Comparison of ENCODE assay signal across 17 mouse cellular contexts in genomic region chr2:166480883-166481282, GRCm38 (mm10).
DNase-seq lines count a peak whose midpoint lies in the region; ATAC-seq and TF ChIP-seq lines count a peak whose summit lies in the region.
"Had no signal": no experiment of that assay in that cellular context is flagged by ENCODE, and none has a peak within 500 bp of the region (broad histone marks: within the 10 kb centered on the region; RNA-seq: fewer than 3 reads in every experiment).

No protein-coding gene starts in this region.

- WGBS in hindbrain, embryonic 12.5 days = 62% methylated on average over 5 of the region's 5 CpGs
- WGBS in hindbrain, embryonic 11.5 days = 75% methylated on average over 5 of the region's 5 CpGs
- 80% methylated on average over 5 of the region's 5 CpGs for WGBS in limb, embryonic 14.5 days

- no peak overlapping the region for H3K9ac ChIP-seq in hindbrain, embryonic 12.5 days
- no peak overlapping the region for H3K9ac ChIP-seq in hindbrain, embryonic 11.5 days (ENCODE audit: low read depth, low read length)
- no peak overlapping the region for H3K9ac ChIP-seq in limb, embryonic 14.5 days (ENCODE audit: low read depth, low read length, severe bottlenecking)
- H3K9ac ChIP-seq: heart, embryonic 12.5 days; hindbrain, embryonic 15.5 days had no signal

- 0 out of 2 replicates have a peak, but pooled peaks have one; percentile 27 for ATAC-seq in hindbrain, embryonic 12.5 days (ENCODE audit: low FRiP score)
- ATAC-seq in hindbrain, embryonic 11.5 days (ENCODE audit: low FRiP score) = no peak
- ATAC-seq in limb, embryonic 14.5 days (ENCODE audit: low FRiP score, low read depth) = 0 out of 2 replicates have a peak, but pooled peaks have one; percentile 28

- H3K27ac ChIP-seq in hindbrain, embryonic 12.5 days = no peak overlapping the region
- H3K27ac ChIP-seq in hindbrain, embryonic 11.5 days (ENCODE audit: low read depth, low read length) = no peak overlapping the region
- no peak overlapping the region for H3K27ac ChIP-seq in limb, embryonic 14.5 days (replicated peaks; ENCODE audit: low read depth, low read length)
- H3K27ac ChIP-seq: hindbrain, embryonic 15.5 days had no signal

- H3K4me1 ChIP-seq in hindbrain, embryonic 12.5 days = peaks cover 34% of the 10 kb centered on the region
- no peaks in the 10 kb centered on the region; the same call in 1 of the 2 replicates for H3K4me1 ChIP-seq in hindbrain, embryonic 11.5 days (replicated peaks; ENCODE audit: control insufficient read depth, insufficient read depth, low read length)
- H3K4me1 ChIP-seq in limb, embryonic 14.5 days (ENCODE audit: control insufficient read depth, insufficient read depth, low read length) = peaks cover 6% of the 10 kb centered on the region; the same call in 1 of the 2 replicates

- TF ChIP-seq POLR2A in limb, embryonic 14.5 days (IDR thresholded peaks at IDR 0.05; ENCODE audit: borderline replicate concordance, extremely low read depth, insufficient read depth, insufficient read length) = no peak

- H3K9me3 ChIP-seq in hindbrain, embryonic 12.5 days (replicated peaks) = no peaks in the 10 kb centered on the region
- H3K9me3 ChIP-seq in hindbrain, embryonic 11.5 days (ENCODE audit: control insufficient read depth, low read length) = no peaks in the 10 kb centered on the region
- no peaks in the 10 kb centered on the region for H3K9me3 ChIP-seq in limb, embryonic 14.5 days (ENCODE audit: control insufficient read depth, low read length)
- H3K9me3 ChIP-seq: heart, embryonic 12.5 days; hindbrain, embryonic 15.5 days had no signal

- H3K27me3 ChIP-seq in hindbrain, embryonic 12.5 days = peaks cover 4% of the 10 kb centered on the region; the same call in 1 of the 2 replicates
- H3K27me3 ChIP-seq in hindbrain, embryonic 11.5 days (ENCODE audit: control insufficient read depth, insufficient read depth, low read length) = no peaks in the 10 kb centered on the region
- no peaks in the 10 kb centered on the region for H3K27me3 ChIP-seq in limb, embryonic 14.5 days (ENCODE audit: control insufficient read depth, insufficient read depth, low read length)
- H3K27me3 ChIP-seq: heart, embryonic 12.5 days; hindbrain, embryonic 15.5 days had no signal

- DNase-seq in hindbrain, embryonic 11.5 days (ENCODE audit: low spot score) = no peak
- peak; percentile 42 for DNase-seq in retina, postnatal 1 day
- DNase-seq in retina, embryonic 14.5 days (ENCODE audit: low spot score) = no peak
- DNase-seq in limb, embryonic 14.5 days (ENCODE audit: low spot score) = no peak
- no peak for DNase-seq in cerebellum, postnatal 25 days
- DNase-seq in urinary bladder, postnatal 4 days (ENCODE audit: low spot score in 2 of 2) = no peak
- DNase-seq: adrenal gland, postnatal 10 days; cerebellum, adult 8-10 months; gastrocnemius, postnatal 14 days; kidney, adult 2 months; left cerebral cortex, postnatal 4 days; lung, adult 18-20 months; right cerebral cortex, postnatal 14 days; thymus, postnatal 36 days had no signal

- H3K4me3 ChIP-seq in hindbrain, embryonic 12.5 days = no peak overlapping the region
- no peak overlapping the region for H3K4me3 ChIP-seq in hindbrain, embryonic 11.5 days (ENCODE audit: low read depth, low read length)
- H3K4me3 ChIP-seq in limb, embryonic 14.5 days (replicated peaks; ENCODE audit: low read length) = no peak overlapping the region
- H3K4me3 ChIP-seq: heart, embryonic 12.5 days; hindbrain, embryonic 15.5 days had no signal

- no peak overlapping the region for H3K4me2 ChIP-seq in hindbrain, embryonic 12.5 days (replicated peaks)
- H3K4me2 ChIP-seq in hindbrain, embryonic 11.5 days (replicated peaks; ENCODE audit: low read depth, low read length) = no peak overlapping the region
- no peak overlapping the region for H3K4me2 ChIP-seq in limb, embryonic 14.5 days (replicated peaks; ENCODE audit: low read depth, low read length, severe bottlenecking)
- H3K4me2 ChIP-seq: heart, embryonic 12.5 days; hindbrain, embryonic 15.5 days had no signal

- H3K36me3 ChIP-seq in hindbrain, embryonic 12.5 days = no peaks in the 10 kb centered on the region
- no peaks in the 10 kb centered on the region for H3K36me3 ChIP-seq in hindbrain, embryonic 11.5 days (ENCODE audit: control insufficient read depth, insufficient read depth, low read length)
- no peaks in the 10 kb centered on the region for H3K36me3 ChIP-seq in limb, embryonic 14.5 days (ENCODE audit: control insufficient read depth, insufficient read depth, low read length)
- H3K36me3 ChIP-seq: heart, embryonic 12.5 days; hindbrain, embryonic 15.5 days had no signal
